Mouse (Mus musculus) G1E (cell line): ENCODE measurements around the gene Wdr4. TPM values are rescaled to one million over a fixed set of nuclear protein-coding genes. Genes with fewer than 3 reads are reported as not detected.

Experiments used
- ATAC-seq: 2 replicates; pipeline ENCODE4 v1.8.0; 2016; ENCODE audit warnings: mild to moderate bottlenecking; ENCODE audit not compliant: insufficient number of reproducible peaks, poor library complexity, low FRiP score, severe bottlenecking; ENCODE audit errors: extremely low read depth
- DNase-seq: peaks from one replicate; pipeline ENCODE4 v3.0.0; 2012; ENCODE audit warnings: low spot score
- H3K27me3 ChIP-seq: 2 replicates; pipeline ENCODE4 v1.6.1; 2012; ENCODE audit warnings: mild to moderate bottlenecking, low read length, inconsistent platforms; ENCODE audit not compliant: insufficient read depth
- H3K36me3 ChIP-seq: replicated peaks from 2 replicates; pipeline ENCODE3; 2012; ENCODE audit warnings: mild to moderate bottlenecking, inconsistent platforms
- H3K4me1 ChIP-seq: 2 replicates; pipeline ENCODE4 v1.6.1; 2012; ENCODE audit warnings: low read depth, low read length, inconsistent platforms, mixed read lengths; ENCODE audit not compliant: insufficient read depth
- H3K4me3 ChIP-seq: 2 replicates; pipeline ENCODE4 v1.5.1; 2012; ENCODE audit warnings: low read depth, mild to moderate bottlenecking, inconsistent platforms, low read length, moderate library complexity, mixed read lengths
- H3K9me3 ChIP-seq: replicated peaks from 2 replicates; pipeline ENCODE4 v1.6.1; 2012; ENCODE audit warnings: inconsistent platforms
- CTCF ChIP-seq: IDR thresholded peaks from 2 replicates; pipeline ENCODE4 v1.5.1; 2012; ENCODE audit warnings: low read depth, low read length, inconsistent platforms, mixed read lengths
- GATA1 ChIP-seq: IDR thresholded peaks from 2 replicates; pipeline ENCODE4 v1.6.1; 2012; ENCODE audit warnings: borderline replicate concordance, low read length, inconsistent platforms, mixed read lengths
- GATA2 ChIP-seq: IDR thresholded peaks from 2 replicates; pipeline ENCODE4 v1.6.1; 2012; ENCODE audit warnings: low read depth, low read length, inconsistent platforms, borderline replicate concordance
- POLR2AphosphoS5 ChIP-seq: IDR thresholded peaks from 2 replicates; pipeline ENCODE4 v1.6.1; 2012; ENCODE audit warnings: low read depth, low read length, inconsistent platforms; ENCODE audit not compliant: insufficient replicate concordance
- TAL1 ChIP-seq: conservative IDR thresholded peaks from 2 replicates; pipeline ENCODE4 v1.6.1; 2012; ENCODE audit warnings: low read depth, low read length, inconsistent platforms, mixed read lengths
- polyA plus RNA-seq: library from polyadenylated mRNA; stranded (reverse); fragments of >175 nt; gene quantifications from 2 replicates; pipeline ENCODE4 v1.2.3, GENCODE M21; 2012
- total RNA-seq, 2 experiments: library from RNA; stranded (forward) in 1 of 2; stranded (reverse) in 1 of 2; fragments of 200-1000 nt in 1 of 2; fragments of >200 nt in 1 of 2; fragmentation: Nextera tagmentation in 1 of 2; gene quantifications; 2 replicates each; pipeline ENCODE4 v1.2.3; 2014 to 2017

Gene Wdr4
- total and polyA plus RNA-seq, 3 experiments: 18.4 to 51.0 (median 21.2) TPM

GRCm38 (mm10) chr17:31549389-31549788 lies 29.6 kb upstream of the Wdr4 start:
- Histone ChIP-seq H3K27me3 (peaks cover 16% of the 10 kb centered on the region), H3K9me3 (no peaks in the 10 kb centered on the region), H3K36me3 (no peaks in the 10 kb centered on the region), H3K4me1 (no peaks in the 10 kb centered on the region), H3K4me3 (no peak overlapping the region)
- TF ChIP-seq TAL1 (no peak), GATA2 (no peak), POLR2AphosphoS5 (no peak)
- no peak for ATAC-seq
- DNase-seq: no peak

GRCm38 (mm10) chr17:31547974-31548373 lies 28.2 kb upstream of the Wdr4 start:
- ATAC-seq (no peak), DNase-seq (no peak)
- TF ChIP-seq GATA2 (no peak), TAL1 (no peak), GATA1 (no peak), CTCF (no peak), POLR2AphosphoS5 (no peak)
- Histone ChIP-seq H3K27me3 (peaks cover 25% of the 10 kb centered on the region), H3K4me1 (no peaks in the 10 kb centered on the region), H3K9me3 (no peaks in the 10 kb centered on the region), H3K36me3 (no peaks in the 10 kb centered on the region), H3K4me3 (no peak overlapping the region)

- no peaks in the 10 kb centered on the region for H3K36me3 ChIP-seq
- H3K27me3 ChIP-seq: peaks cover 25% of the 10 kb centered on the region
- no peak overlapping the region for H3K4me3 ChIP-seq
- TF ChIP-seq POLR2AphosphoS5 (no peak), CTCF (no peak), TAL1 (no peak), GATA2 (no peak), GATA1 (no peak)
- H3K4me1 ChIP-seq: no peaks in the 10 kb centered on the region
- H3K9me3 ChIP-seq: no peaks in the 10 kb centered on the region
- DNase-seq: no peak
- no peak for ATAC-seq
Measured at GRCm38 (mm10) chr17:31546444-31547196, 26.8 kb upstream of the Wdr4 start.

GRCm38 (mm10) chr17:31543574-31543973 lies 23.8 kb upstream of the Wdr4 start:
- DNase-seq (no peak), ATAC-seq (no peak)
- Histone ChIP-seq H3K27me3 (peaks cover 27% of the 10 kb centered on the region), H3K4me3 (no peak overlapping the region), H3K36me3 (no peaks in the 10 kb centered on the region), H3K4me1 (no peaks in the 10 kb centered on the region), H3K9me3 (no peaks in the 10 kb centered on the region)
- TF ChIP-seq GATA2 (no peak), TAL1 (no peak), CTCF (no peak), GATA1 (no peak), POLR2AphosphoS5 (no peak)

GRCm38 (mm10) chr17:31541460-31541831 lies 21.7 kb upstream of the Wdr4 start:
- no peaks in the 10 kb centered on the region for H3K36me3 ChIP-seq
- TF ChIP-seq GATA1: no peak
- TF ChIP-seq CTCF: no peak
- no peak for TF ChIP-seq POLR2AphosphoS5
- TF ChIP-seq GATA2: no peak
- no peak for TF ChIP-seq TAL1
- H3K4me3 ChIP-seq: no peak overlapping the region
- no peak for ATAC-seq
- no peaks in the 10 kb centered on the region for H3K9me3 ChIP-seq
- H3K27me3 ChIP-seq: peaks cover 35% of the 10 kb centered on the region
- no peak for DNase-seq
- no peaks in the 10 kb centered on the region for H3K4me1 ChIP-seq

- no peak overlapping the region for H3K4me3 ChIP-seq
- H3K4me1 ChIP-seq: peaks cover 2% of the 10 kb centered on the region
- no peak for ATAC-seq
- H3K27me3 ChIP-seq: peaks cover 36% of the 10 kb centered on the region
- no peak for DNase-seq
- no peaks in the 10 kb centered on the region for H3K9me3 ChIP-seq
- H3K36me3 ChIP-seq: no peaks in the 10 kb centered on the region
- no peak for TF ChIP-seq GATA2
- TF ChIP-seq POLR2AphosphoS5: no peak
- no peak for TF ChIP-seq TAL1
- no peak for TF ChIP-seq CTCF
Measured at GRCm38 (mm10) chr17:31540809-31541459, 21.2 kb upstream of the Wdr4 start.
